Mouse (Mus musculus) testis, adult 2 months (tissue): ENCODE results near the gene Cx3cr1.

Source experiments
- CTCF ChIP-seq: fragments of 200-500 bp; IDR thresholded peaks from 2 replicates; pipeline ENCODE4 v1.5.1; 2012; ENCODE audit warnings: low read depth, mild to moderate bottlenecking, inconsistent platforms, low read length, moderate library complexity; ENCODE audit not compliant: control insufficient read depth, insufficient read depth, insufficient replicate concordance
- POLR2A ChIP-seq: fragments of 200-500 bp; IDR thresholded peaks from 2 replicates; pipeline ENCODE4 v1.6.1; 2012; ENCODE audit warnings: low read depth, mild to moderate bottlenecking, inconsistent platforms, low read length, moderate library complexity; ENCODE audit not compliant: control insufficient read depth

GRCm38 (mm10) chr9:119893881-119894280 is 175.8 kb downstream of the Cx3cr1 start:
- TF ChIP-seq POLR2A (no peak), CTCF (no peak)
